Mouse (Mus musculus) 3T3-L1 (cell line): ENCODE measurements around the gene Slco4c1.

Experiments used
- DNase-seq: peaks from one replicate; pipeline ENCODE4 v3.0.0-alpha.2; 2015; ENCODE audit warnings: low read depth, low spot score

The Slco4c1 gene

DNA sequence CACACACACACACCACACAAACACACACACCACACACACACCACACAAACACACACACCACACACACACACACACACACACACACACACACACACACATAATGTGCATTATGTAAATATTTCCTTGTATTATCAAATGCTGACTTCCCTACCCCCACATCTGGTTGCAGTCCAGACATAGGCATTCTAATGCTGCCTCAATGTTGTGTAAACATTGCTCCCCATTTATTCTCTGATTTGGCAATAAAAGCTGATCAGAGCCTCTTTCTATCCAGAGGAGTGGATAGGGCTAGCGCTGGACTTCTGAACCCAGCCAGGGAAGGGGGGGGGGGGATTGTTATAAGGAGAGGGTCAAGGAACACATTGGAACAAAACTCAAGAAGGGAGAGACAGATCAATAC is 101.7 kb downstream of the Slco4c1 start:
- no peak for DNase-seq

DNA sequence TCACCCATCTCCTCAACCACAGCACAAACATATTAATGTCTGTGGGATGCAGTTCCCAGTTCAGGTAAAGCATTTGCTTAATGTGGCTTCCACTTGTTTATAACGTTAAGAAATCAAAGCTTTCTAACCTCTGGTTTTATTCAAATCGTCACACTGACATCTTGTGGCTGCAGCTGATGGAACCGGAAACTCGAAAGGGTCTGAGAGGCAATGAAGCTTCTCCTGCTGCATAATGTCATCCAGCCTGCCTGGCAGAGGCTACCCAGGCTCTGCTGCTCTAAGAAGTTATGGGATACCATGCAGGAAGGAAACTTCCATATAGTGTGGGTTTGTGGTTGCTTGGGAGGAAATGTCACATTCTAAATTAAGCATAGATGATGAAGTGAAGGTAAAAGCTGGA is 103.7 kb downstream of the Slco4c1 start:
- no peak for DNase-seq

DNA sequence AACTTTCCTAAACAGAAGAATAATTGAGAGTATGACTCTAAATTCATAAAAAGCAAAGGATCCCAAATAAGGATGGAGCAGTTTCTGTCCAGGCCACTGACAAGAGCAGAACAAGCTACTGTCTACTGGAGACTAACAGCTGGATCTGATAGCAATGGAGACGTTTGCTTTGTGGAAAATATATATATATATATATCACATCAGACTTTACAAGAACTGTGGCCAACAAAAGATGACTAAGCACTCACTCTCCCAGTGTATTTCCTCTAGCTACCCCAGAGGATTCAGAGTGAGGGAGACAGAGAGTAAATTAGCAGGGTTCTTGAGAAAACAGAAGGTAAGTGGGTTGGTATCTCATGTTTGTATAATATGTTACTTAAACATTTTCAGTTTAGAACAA is 105.4 kb downstream of the Slco4c1 start:
- no peak for DNase-seq
